25 mouse cellular contexts compared by ENCODE assay signal in genomic region chr1:107608942-107609341, GRCm38 (mm10).
"Had no signal": no experiment of that assay in that cellular context is flagged by ENCODE, and none has a peak within 500 bp of the region (broad histone marks: within the 10 kb centered on the region; RNA-seq: fewer than 3 reads in every experiment).

No protein-coding gene starts in this region.

- H3K4me1 ChIP-seq: heart, embryonic 10.5 days; hindbrain, embryonic 10.5 days; hindbrain, embryonic 12.5 days; intestine, embryonic 15.5 days; limb, embryonic 10.5 days; limb, embryonic 12.5 days; liver, embryonic 12.5 days had no signal

- H3K27ac ChIP-seq: gastrocnemius, adult 2 months; heart, embryonic 10.5 days; hindbrain, embryonic 10.5 days; hindbrain, embryonic 12.5 days; hindbrain, embryonic 14.5 days; intestine, embryonic 15.5 days; layer of hippocampus, adult 2 months; left cerebral cortex, adult 2 months; limb, embryonic 10.5 days; limb, embryonic 12.5 days; liver, embryonic 12.5 days; liver, embryonic 14.5 days had no signal

- H3K36me3 ChIP-seq: heart, embryonic 10.5 days; heart, embryonic 12.5 days; hindbrain, embryonic 10.5 days; hindbrain, embryonic 12.5 days; intestine, embryonic 15.5 days; limb, embryonic 10.5 days; limb, embryonic 12.5 days; liver, embryonic 12.5 days had no signal

- H3K27me3 ChIP-seq: heart, embryonic 12.5 days; hindbrain, embryonic 12.5 days; intestine, embryonic 15.5 days; limb, embryonic 12.5 days; liver, embryonic 12.5 days had no signal

- H3K4me2 ChIP-seq: heart, embryonic 12.5 days; hindbrain, embryonic 12.5 days; hindbrain, embryonic 14.5 days; intestine, embryonic 15.5 days; limb, embryonic 12.5 days; liver, embryonic 12.5 days had no signal

- ATAC-seq: hindbrain, embryonic 16.5 days; inflammation-experienced regulatory T-cells, adult 6 months; intestine, embryonic 15.5 days; intestine, postnatal 0 days; liver, embryonic 12.5 days had no signal

- DNase-seq: gastrocnemius, adult 2 months; gastrocnemius, postnatal 10 days; gastrocnemius, postnatal 25 days; heart, adult 18-20 months; heart, postnatal 10 days; heart, postnatal 4 days; kidney, adult 8-10 months; kidney, postnatal 10 days; kidney, postnatal 25 days; liver had no signal

- H3K4me3 ChIP-seq: gastrocnemius, adult 2 months; heart, embryonic 10.5 days; heart, embryonic 12.5 days; hindbrain, embryonic 10.5 days; hindbrain, embryonic 12.5 days; intestine, embryonic 15.5 days; layer of hippocampus, adult 2 months; left cerebral cortex, adult 2 months; limb, embryonic 10.5 days; limb, embryonic 12.5 days; liver, embryonic 12.5 days had no signal

- H3K9ac ChIP-seq: heart, embryonic 12.5 days; hindbrain, embryonic 12.5 days; hindbrain, embryonic 14.5 days; intestine, embryonic 15.5 days; limb, embryonic 12.5 days; liver, embryonic 12.5 days; liver, embryonic 14.5 days had no signal

- H3K9me3 ChIP-seq: heart, embryonic 10.5 days; heart, embryonic 12.5 days; hindbrain, embryonic 10.5 days; hindbrain, embryonic 12.5 days; intestine, embryonic 15.5 days; limb, embryonic 10.5 days; limb, embryonic 12.5 days; liver, embryonic 12.5 days had no signal
